In genomic region chr2:57356222-57356822, GRCm38 (mm10) we compare ENCODE assay signal across 23 mouse cellular contexts.
DNase-seq lines count a peak whose midpoint lies in the region; ATAC-seq lines count a peak whose summit lies in the region.
"Had no signal": no experiment of that assay in that cellular context is flagged by ENCODE, and none has a peak within 500 bp of the region (broad histone marks: within the 10 kb centered on the region; RNA-seq: fewer than 3 reads in every experiment).

No protein-coding gene starts in this region.

- WGBS in midbrain, embryonic 10.5 days: 86% methylated on average over 12 of the region's 12 CpGs

- H3K9me3 ChIP-seq in midbrain, embryonic 10.5 days (replicated peaks): no peaks in the 10 kb centered on the region
- H3K9me3 ChIP-seq: embryonic facial prominence, embryonic 15.5 days; forebrain, embryonic 10.5 days; hindbrain, embryonic 15.5 days; limb, embryonic 15.5 days; stomach, embryonic 15.5 days had no signal

- H3K27ac ChIP-seq in midbrain, embryonic 10.5 days (replicated peaks): no peak overlapping the region
- H3K27ac ChIP-seq: embryonic facial prominence, embryonic 15.5 days; forebrain, embryonic 10.5 days; hindbrain, embryonic 15.5 days; limb, embryonic 15.5 days; macrophage; stomach, embryonic 15.5 days had no signal

- no peaks in the 10 kb centered on the region for H3K27me3 ChIP-seq in midbrain, embryonic 10.5 days (ENCODE audit: low read depth, poor library complexity, severe bottlenecking)
- H3K27me3 ChIP-seq: embryonic facial prominence, embryonic 15.5 days; hindbrain, embryonic 15.5 days; limb, embryonic 15.5 days; stomach, embryonic 15.5 days had no signal

- H3K4me1 ChIP-seq in midbrain, embryonic 10.5 days: no peaks in the 10 kb centered on the region
- H3K4me1 ChIP-seq: embryonic facial prominence, embryonic 15.5 days; forebrain, embryonic 10.5 days; hindbrain, embryonic 15.5 days; limb, embryonic 15.5 days; stomach, embryonic 15.5 days had no signal

- 0 out of 2 replicates have a peak, but pooled peaks cover 12% of the 10 kb centered on the region for H3K36me3 ChIP-seq in midbrain, embryonic 10.5 days
- H3K36me3 ChIP-seq: hindbrain, embryonic 15.5 days; stomach, embryonic 15.5 days had no signal

- ATAC-seq in CD4-positive, CD25-positive, alpha-beta regulatory T cell, adult 4 months: peak; percentile 80
- ATAC-seq in common myeloid progenitor, adult 5-6 weeks (replicated peaks; ENCODE audit: low read depth, poor library complexity, severe bottlenecking): peak; percentile 96
- ATAC-seq in megakaryocyte-erythroid progenitor cell, adult 5-6 weeks (replicated peaks; ENCODE audit: low FRiP score, low TSS enrichment, poor library complexity, severe bottlenecking): peak; percentile 71
- ATAC-seq: midbrain, embryonic 16.5 days had no signal

- no peak overlapping the region for H3K4me3 ChIP-seq in midbrain, embryonic 10.5 days
- H3K4me3 ChIP-seq: embryonic facial prominence, embryonic 15.5 days; forebrain, embryonic 10.5 days; hindbrain, embryonic 15.5 days; limb, embryonic 15.5 days; stomach, embryonic 15.5 days had no signal

- DNase-seq in 416B (ENCODE audit: low read depth): peak; percentile 76
- DNase-seq in c-Kit-positive CD71-positive TER-119-positive erythroid progenitor cells, embryonic 14.5 days (ENCODE audit: low spot score): no peak
- no peak for DNase-seq in lung, postnatal 14 days
- DNase-seq in cerebellum, postnatal 10 days: no peak
- DNase-seq in midbrain, embryonic 10.5 days (ENCODE audit: low spot score): no peak
- DNase-seq: adrenal gland, postnatal 10 days; cerebellum, adult 2 months; embryo, embryonic 11 days; gastrocnemius, postnatal 25 days; heart, postnatal 14 days; kidney, adult 2 months; lung, adult 2 months; right cerebral cortex, adult 18-20 months had no signal
